9 mouse cellular contexts compared by ENCODE assay signal in genomic region chr1:75413749-75414148, GRCm38 (mm10). TPM values are rescaled to one million over a fixed set of nuclear protein-coding genes. Genes with fewer than 3 reads are reported as not detected.
DNase-seq lines count a peak whose midpoint lies in the region; ATAC-seq lines count a peak whose summit lies in the region.
"Had no signal": no experiment of that assay in that cellular context is flagged by ENCODE, and none has a peak within 500 bp of the region (broad histone marks: within the 10 kb centered on the region; RNA-seq: fewer than 3 reads in every experiment).

No protein-coding gene starts in this region.

- no peak for ATAC-seq in CD4-positive, CD25-positive, alpha-beta regulatory T cell, adult 4 months
- no peak for ATAC-seq in erythroblast, adult 5-6 weeks (replicated peaks; ENCODE audit: low FRiP score, poor library complexity, severe bottlenecking)

- peak; percentile 48 for DNase-seq in CD4-positive, CD25-positive, alpha-beta regulatory T cell, adult 2 months (ENCODE audit: low read depth, low spot score)
- peak; percentile 52 for DNase-seq in left cerebral cortex, adult 18-20 months (ENCODE audit: low spot score in 2 of 2)
- DNase-seq in left cerebral cortex, postnatal 36 days (ENCODE audit: low spot score in 2 of 2) = no peak
- DNase-seq in cerebellum, adult 11 months = peak; percentile 84
- DNase-seq in heart, postnatal 4 days = peak; percentile 73
- peak; percentile 67 for DNase-seq in thymus, postnatal 0 days (ENCODE audit: low spot score)

- intact Hi-C loops in left cerebral cortex, postnatal 36 days (cut with DNase I) = no loop called here

RNA-seq across cellular contexts. Expression of gene Gmppa, which starts 22.0 kb away (rescaled TPM):
- 10 to 100 TPM; 57.0 to 91.3 TPM for polyA plus RNA-seq in CD4-positive, CD25-positive, alpha-beta regulatory T cell, adult 4 months (2017; shearing (Covaris generic))
- total RNA-seq in left cerebral cortex, adult 18-20 months (2021) = 10 to 100 TPM; 67.1 to 70.4 TPM
- 10 to 100 TPM; 50.0 to 59.0 TPM for total RNA-seq in left cerebral cortex, postnatal 36 days (2021)
- 10 to 100 TPM; 41.1 to 41.4 TPM for total RNA-seq in heart, postnatal 4 days (2021)
- polyA plus RNA-seq in thymus, postnatal 0 days (2015; fragmentation: Nextera tagmentation; extraction: Ambion mirVana) = 51.4 and 58.5 TPM in 2 replicates
- total RNA-seq in erythroblast, adult 5-6 weeks (2015; ENCODE audit: low replicate concordance) = 2.9 and 14.4 TPM in 2 replicates
- total RNA-seq in erythroblast, adult 5-6 weeks (2017; ENCODE audit: low replicate concordance) = 6.1 and 20.1 TPM in 2 replicates

RNA-seq across cellular contexts. Expression of gene Asic4, which starts 36.5 kb away (rescaled TPM):
- not detected for polyA plus RNA-seq in CD4-positive, CD25-positive, alpha-beta regulatory T cell, adult 4 months (2017; shearing (Covaris generic))
- 10 to 100 TPM; 16.2 to 19.6 TPM for total RNA-seq in left cerebral cortex, adult 18-20 months (2021)
- 10 to 100 TPM; 13.2 to 15.7 TPM for total RNA-seq in left cerebral cortex, postnatal 36 days (2021)
- not detected for total RNA-seq in heart, postnatal 4 days (2021)
- not detected in 2 replicates for polyA plus RNA-seq in thymus, postnatal 0 days (2015; fragmentation: Nextera tagmentation; extraction: Ambion mirVana)
- total RNA-seq in erythroblast, adult 5-6 weeks (2015; ENCODE audit: low replicate concordance) = not detected in 2 replicates
- not detected in 2 replicates for total RNA-seq in erythroblast, adult 5-6 weeks (2017; ENCODE audit: low replicate concordance)
- polyA plus RNA-seq: macrophage had no signal

RNA-seq across cellular contexts. Expression of gene Speg, which starts 38.7 kb away (rescaled TPM):
- under 1 TPM in 1 of 2 experiments, not detected in 1; 0.03 TPM for polyA plus RNA-seq in CD4-positive, CD25-positive, alpha-beta regulatory T cell, adult 4 months (2017; shearing (Covaris generic))
- 100 to 1,000 TPM; 181 to 191 TPM for total RNA-seq in left cerebral cortex, adult 18-20 months (2021)
- total RNA-seq in left cerebral cortex, postnatal 36 days (2021) = 100 to 1,000 TPM; 173 to 212 TPM
- total RNA-seq in heart, postnatal 4 days (2021) = 100 to 1,000 TPM; 121 to 123 TPM
- 1.6 and 1.8 TPM in 2 replicates for polyA plus RNA-seq in thymus, postnatal 0 days (2015; fragmentation: Nextera tagmentation; extraction: Ambion mirVana)
- not detected in 2 replicates for total RNA-seq in erythroblast, adult 5-6 weeks (2015; ENCODE audit: low replicate concordance)
- total RNA-seq in erythroblast, adult 5-6 weeks (2017; ENCODE audit: low replicate concordance) = 1.7 TPM in 1 of 2 replicates, not detected in the other

RNA-seq across cellular contexts. Expression of gene Des, which starts 53.6 kb away (rescaled TPM):
- not detected for polyA plus RNA-seq in CD4-positive, CD25-positive, alpha-beta regulatory T cell, adult 4 months (2017; shearing (Covaris generic))
- under 1 TPM; 0.88 to 0.91 TPM for total RNA-seq in left cerebral cortex, adult 18-20 months (2021)
- 1 to 10 TPM in 1 of 2 experiments, under 1 TPM in 1; 0.84 to 1.5 TPM for total RNA-seq in left cerebral cortex, postnatal 36 days (2021)
- total RNA-seq in heart, postnatal 4 days (2021) = 100 to 1,000 TPM; 742 to 747 TPM
- polyA plus RNA-seq in thymus, postnatal 0 days (2015; fragmentation: Nextera tagmentation; extraction: Ambion mirVana) = 6.0 and 7.4 TPM in 2 replicates
- not detected in 2 replicates for total RNA-seq in erythroblast, adult 5-6 weeks (2015; ENCODE audit: low replicate concordance)
- total RNA-seq in erythroblast, adult 5-6 weeks (2017; ENCODE audit: low replicate concordance) = not detected in 2 replicates
- polyA plus RNA-seq: macrophage had no signal

Comparison
In these comparisons a context has a peak if more than half of its experiments do, and no peak if none do; other contexts are left out.
1. DNase-seq: peak in CD4-positive, CD25-positive, alpha-beta regulatory T cell, adult 2 months (single experiment), left cerebral cortex, adult 18-20 months (2 of 2), cerebellum, adult 11 months (single experiment), heart, postnatal 4 days (single experiment) and thymus, postnatal 0 days (single experiment); none in left cerebral cortex, postnatal 36 days (0 of 2).
2. RNA of gene Asic4, which starts 36.5 kb away (total RNA-seq): 16.2 to 19.6 TPM in left cerebral cortex, adult 18-20 months and 13.2 to 15.7 TPM in left cerebral cortex, postnatal 36 days; not detected in heart, postnatal 4 days and not detected in erythroblast, adult 5-6 weeks; every median in the first group is over 10 times any median in the second.
3. RNA of gene Speg, which starts 38.7 kb away (total RNA-seq): 173 to 212 TPM in left cerebral cortex, postnatal 36 days, 181 to 191 TPM in left cerebral cortex, adult 18-20 months and 121 to 123 TPM in heart, postnatal 4 days; 1.7 TPM in erythroblast, adult 5-6 weeks; every median in the first group is over 10 times any median in the second.